Mouse (Mus musculus) hindbrain, postnatal 0 days (tissue): ENCODE measurements around the gene Polr2h. TPM values are rescaled to one million over a fixed set of nuclear protein-coding genes. Genes with fewer than 3 reads are reported as not detected.

Source experiments
- ATAC-seq: fragments of 200-750 bp; cut with Nextera tagmentation; 2 replicates; pipeline ENCODE4 v1.8.0; 2017; ENCODE audit warnings: mild to moderate bottlenecking, moderate TSS enrichment, moderate library complexity
- DNase-seq: peaks from one replicate; pipeline ENCODE4 v3.0.0-alpha.2; 2015; ENCODE audit warnings: low spot score
- H3K27ac ChIP-seq: fragments of 300-500 bp; sonication (generic); 2 replicates; pipeline ENCODE4 v1.5.1; 2014; ENCODE audit warnings: mild to moderate bottlenecking
- H3K27me3 ChIP-seq: fragments of 300-500 bp; sonication (generic); 2 replicates; pipeline ENCODE4 v1.6.1; 2014; ENCODE audit warnings: low read length, mixed read lengths; ENCODE audit not compliant: insufficient read depth
- H3K36me3 ChIP-seq: fragments of 300-500 bp; sonication (generic); 2 replicates; pipeline ENCODE4 v1.6.1; 2014; ENCODE audit warnings: low read length, mixed read lengths; ENCODE audit not compliant: insufficient read depth
- H3K4me1 ChIP-seq: fragments of 300-500 bp; sonication (generic); 2 replicates; pipeline ENCODE4 v1.6.1; 2014; ENCODE audit warnings: antibody characterized with exemption, low read length, mixed read lengths; ENCODE audit not compliant: insufficient read depth
- H3K4me2 ChIP-seq: fragments of 300-500 bp; sonication (generic); 2 replicates; pipeline ENCODE4 v1.6.1; 2014; ENCODE audit warnings: low read depth, mild to moderate bottlenecking, low read length, moderate library complexity, mixed read lengths
- H3K4me3 ChIP-seq: fragments of 300-500 bp; sonication (generic); 2 replicates; pipeline ENCODE4 v1.5.1; 2014; ENCODE audit warnings: low read length
- H3K9ac ChIP-seq: fragments of 300-500 bp; sonication (generic); replicated peaks from 2 replicates; pipeline ENCODE4 v1.6.1; 2014; ENCODE audit warnings: mild to moderate bottlenecking, low read length, moderate library complexity, mixed read lengths
- H3K9me3 ChIP-seq: fragments of 300-500 bp; sonication (generic); 2 replicates; pipeline ENCODE4 v1.6.1; 2016; ENCODE audit warnings: low read length, mixed read lengths
- CTCF ChIP-seq: IDR thresholded peaks from 2 replicates; pipeline ENCODE4 v1.5.1; 2016; ENCODE audit warnings: antibody characterized with exemption, control low read depth, low read depth
- WGBS: fragments of 180-500 bp; shearing (Covaris S2); extraction: QIAGEN DNeasy Blood & Tissue Kit; methylation state at CpG from one replicate; pipeline ENCODE4 v1.1.7; 2014; 5-methylcytosine and 5-hydroxymethylcytosine counted together
- polyA plus RNA-seq: library from polyadenylated mRNA; unstranded; fragments of >200 nt; fragmentation: Nextera tagmentation; extraction: Ambion mirVana; gene quantifications from 2 replicates; pipeline ENCODE4 v1.2.1, GENCODE M21; 2015
- total RNA-seq: library from RNA; depleted of rRNA; stranded (reverse); fragments of >200 nt; gene quantifications from 2 replicates; pipeline ENCODE4 v1.2.3, GENCODE M21; 2014

The Polr2h gene
- total and polyA plus RNA-seq, 2 experiments from 2014 or later = 25.5 to 90.8 TPM

- peak; percentile 22 for ATAC-seq
- Histone ChIP-seq H3K27ac (peak overlapping the region; percentile 96; the same call in 1 of the 2 replicates), H3K4me3 (peak overlapping the region; percentile 63), H3K9me3 (no peaks in the 10 kb centered on the region), H3K4me2 (peak overlapping the region; percentile 82), H3K9ac (peak overlapping the region; percentile 82), H3K4me1 (peaks cover 18% of the 10 kb centered on the region; the same call in 1 of the 2 replicates), H3K36me3 (peaks cover 13% of the 10 kb centered on the region; the same call in 1 of the 2 replicates), H3K27me3 (no peaks in the 10 kb centered on the region)
- DNase-seq = no peak
- WGBS = 2% methylated on average over 18 of the region's 18 CpGs
- no peak for TF ChIP-seq CTCF
Observed at GRCm38 (mm10) chr16:20717978-20718670, 659 bp downstream of the Polr2h start.

- H3K27me3 ChIP-seq = no peaks in the 10 kb centered on the region
- no peak for DNase-seq
- H3K4me3 ChIP-seq = no peak overlapping the region
- TF ChIP-seq CTCF = no peak
- H3K36me3 ChIP-seq = peaks cover 13% of the 10 kb centered on the region; the same call in 1 of the 2 replicates
- H3K27ac ChIP-seq = no peak overlapping the region
- no peak overlapping the region for H3K4me2 ChIP-seq
- no peaks in the 10 kb centered on the region for H3K9me3 ChIP-seq
- H3K4me1 ChIP-seq = 0 out of 2 replicates have a peak, but pooled peaks cover under 1% of the 10 kb centered on the region
- 90% methylated on average over 10 of the region's 10 CpGs for WGBS
- no peak overlapping the region for H3K9ac ChIP-seq
- ATAC-seq = no peak
Observed at GRCm38 (mm10) chr16:20721808-20722207, 4.3 kb downstream of the Polr2h start.

DNA sequence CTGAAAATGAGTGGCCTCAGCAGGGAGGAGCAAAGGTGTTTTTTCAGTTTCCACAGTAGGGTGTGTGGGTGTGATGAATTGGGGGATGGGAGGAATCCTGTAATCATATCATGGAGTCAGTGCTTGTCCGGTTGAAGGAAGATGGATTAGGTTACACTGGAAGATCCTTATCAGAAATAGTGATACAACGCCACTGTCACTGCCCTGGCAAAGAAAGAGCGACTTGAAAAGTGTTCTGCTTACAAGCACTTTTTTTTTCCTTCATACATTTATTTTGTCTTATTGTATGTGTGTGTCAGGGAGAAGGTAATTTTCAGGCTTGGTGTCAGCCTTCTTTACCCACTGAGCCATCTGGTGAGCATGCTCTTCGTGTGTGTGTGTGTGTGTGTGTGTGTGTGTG lies 5.3 kb downstream of the Polr2h start:
- H3K4me1 ChIP-seq = no peaks in the 10 kb centered on the region
- TF ChIP-seq CTCF = no peak
- H3K4me3 ChIP-seq = no peak overlapping the region
- no peak for DNase-seq
- H3K36me3 ChIP-seq = peaks cover 13% of the 10 kb centered on the region; the same call in 1 of the 2 replicates
- ATAC-seq = no peak
- 82% methylated on average over 4 of the region's 4 CpGs for WGBS
- no peak overlapping the region for H3K27ac ChIP-seq
- H3K9me3 ChIP-seq = no peaks in the 10 kb centered on the region
- no peak overlapping the region for H3K4me2 ChIP-seq
- H3K9ac ChIP-seq = no peak overlapping the region
- H3K27me3 ChIP-seq = no peaks in the 10 kb centered on the region

DNA sequence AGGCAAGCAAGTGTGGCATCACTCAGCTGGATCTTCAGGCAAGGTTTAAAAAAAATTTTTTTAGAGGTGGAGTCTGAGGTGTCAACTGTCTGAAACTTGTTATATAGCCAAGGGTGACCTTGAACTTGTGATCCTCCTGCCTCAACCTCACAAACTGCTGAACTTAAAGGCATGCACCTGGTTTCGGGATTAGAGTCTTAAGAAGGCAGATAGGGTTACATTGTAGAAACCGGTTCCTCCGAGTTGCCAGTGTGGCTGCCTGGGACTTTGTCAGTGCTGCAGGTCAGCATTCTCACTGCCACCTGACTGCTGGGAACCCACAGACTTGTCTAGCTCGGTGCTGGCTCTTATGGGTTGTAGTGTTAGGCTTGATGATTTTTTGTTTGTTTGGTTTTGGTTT lies 5.8 kb downstream of the Polr2h start:
- H3K27ac ChIP-seq = no peak overlapping the region
- H3K9me3 ChIP-seq = no peaks in the 10 kb centered on the region
- H3K27me3 ChIP-seq = no peaks in the 10 kb centered on the region
- no peak for DNase-seq
- no peaks in the 10 kb centered on the region for H3K4me1 ChIP-seq
- no peak overlapping the region for H3K4me2 ChIP-seq
- WGBS = 74% methylated on average over 4 of the region's 4 CpGs
- H3K36me3 ChIP-seq = peaks cover 13% of the 10 kb centered on the region; the same call in 1 of the 2 replicates
- no peak for TF ChIP-seq CTCF
- H3K9ac ChIP-seq = no peak overlapping the region
- H3K4me3 ChIP-seq = no peak overlapping the region
- ATAC-seq = no peak

DNA sequence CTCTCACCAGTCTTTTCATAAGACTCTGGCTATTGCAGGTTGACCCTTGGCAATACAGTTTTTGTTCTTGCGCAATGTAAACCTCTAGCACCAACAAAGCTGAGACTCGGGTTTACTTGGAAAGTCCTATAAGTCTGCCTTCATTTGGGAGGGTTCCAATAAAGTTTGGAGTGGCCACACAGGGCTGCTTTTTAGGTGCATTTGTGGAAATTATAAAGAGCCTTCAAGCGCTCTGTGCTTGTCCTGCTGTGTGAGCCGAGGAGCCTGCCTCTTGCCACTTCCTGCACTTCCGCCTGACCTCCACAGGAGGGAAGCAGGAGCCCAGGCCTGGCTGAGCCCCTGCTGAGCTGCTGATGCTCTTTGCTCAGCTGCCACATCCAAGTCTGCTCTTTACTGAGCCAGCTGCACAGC lies 6.9 kb downstream of the Polr2h start:
- Histone ChIP-seq H3K27me3 (no peaks in the 10 kb centered on the region), H3K4me2 (no peak overlapping the region)
- peak; percentile 82 for DNase-seq

DNA sequence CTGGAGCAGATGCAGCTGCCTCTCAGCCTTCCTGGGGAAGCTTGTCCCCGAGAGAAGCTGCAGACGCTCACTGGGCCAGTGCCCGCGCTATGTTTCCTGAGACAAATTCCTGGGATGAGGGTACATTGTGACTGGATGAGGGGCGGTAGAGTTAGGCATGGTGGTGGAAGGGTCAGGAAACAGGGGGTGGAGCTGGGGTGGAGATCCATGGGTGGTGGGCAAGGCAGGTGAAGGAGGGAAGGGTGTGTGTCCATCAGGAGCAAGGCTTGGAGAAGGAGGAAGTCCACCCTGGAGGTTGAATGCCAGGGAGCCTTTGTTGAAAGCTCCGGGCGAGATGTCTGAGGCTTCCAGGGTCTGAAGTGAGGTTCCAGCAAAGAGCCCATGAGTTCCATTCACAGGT lies 7.9 kb downstream of the Polr2h start:
- 87% methylated on average over 7 of the region's 7 CpGs for WGBS
- H3K27me3 ChIP-seq = no peaks in the 10 kb centered on the region
- no peak overlapping the region for H3K27ac ChIP-seq
- no peak overlapping the region for H3K9ac ChIP-seq
- no peak for TF ChIP-seq CTCF
- H3K36me3 ChIP-seq = 0 out of 2 replicates have a peak, but pooled peaks cover 5% of the 10 kb centered on the region
- no peak overlapping the region for H3K4me2 ChIP-seq
- no peaks in the 10 kb centered on the region for H3K4me1 ChIP-seq
- ATAC-seq (no peak), DNase-seq (no peak)
- H3K4me3 ChIP-seq = no peak overlapping the region
- H3K9me3 ChIP-seq = no peaks in the 10 kb centered on the region

More for the DNA sequence above, 6.9 kb downstream of the Polr2h start:
- H3K9ac ChIP-seq = no peak overlapping the region
- no peaks in the 10 kb centered on the region for H3K9me3 ChIP-seq
- 30% methylated on average over 5 of the region's 5 CpGs for WGBS
- TF ChIP-seq CTCF = peak; percentile 88
- H3K36me3 ChIP-seq = peaks cover 13% of the 10 kb centered on the region; the same call in 1 of the 2 replicates
- H3K4me3 ChIP-seq = no peak overlapping the region
- ATAC-seq = peak; percentile 77
- H3K27ac ChIP-seq = no peak overlapping the region
- no peaks in the 10 kb centered on the region for H3K4me1 ChIP-seq

DNA sequence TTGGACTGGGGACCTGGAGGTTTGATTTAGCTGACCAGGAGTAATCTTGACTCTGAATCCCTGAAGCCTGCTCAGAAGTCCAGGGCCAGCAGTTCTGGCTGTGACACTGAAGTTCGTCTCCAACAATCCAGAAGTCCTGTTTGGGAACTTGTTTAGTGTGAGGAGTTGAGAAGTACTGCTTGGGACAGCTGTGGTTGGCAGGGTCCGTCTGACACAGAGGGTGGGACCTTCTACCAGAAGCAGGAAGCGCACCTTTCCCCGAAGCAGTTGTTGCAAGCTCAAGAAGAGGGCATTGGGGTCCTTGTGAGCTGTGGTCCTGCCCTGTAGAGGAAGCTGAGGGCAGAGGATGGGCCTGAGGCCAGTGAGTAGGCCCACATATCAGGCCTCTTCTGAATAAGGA lies 8.3 kb downstream of the Polr2h start:
- 85% methylated on average over 4 of the region's 4 CpGs for WGBS
- DNase-seq (no peak), ATAC-seq (no peak)
- H3K4me1 ChIP-seq = no peaks in the 10 kb centered on the region
- no peak overlapping the region for H3K27ac ChIP-seq
- no peaks in the 10 kb centered on the region for H3K27me3 ChIP-seq
- H3K9me3 ChIP-seq = no peaks in the 10 kb centered on the region
- no peak overlapping the region for H3K9ac ChIP-seq
- H3K4me2 ChIP-seq = no peak overlapping the region
- 0 out of 2 replicates have a peak, but pooled peaks cover 5% of the 10 kb centered on the region for H3K36me3 ChIP-seq
- no peak for TF ChIP-seq CTCF
- no peak overlapping the region for H3K4me3 ChIP-seq
